ENCODE assay signal across 21 mouse cellular contexts in genomic region chr11:114022166-114022565, GRCm38 (mm10). TPM values are rescaled to one million over a fixed set of nuclear protein-coding genes. Genes with fewer than 3 reads are reported as not detected.
DNase-seq lines count a peak whose midpoint lies in the region; ATAC-seq lines count a peak whose summit lies in the region.
"Had no signal": no experiment of that assay in that cellular context is flagged by ENCODE, and none has a peak within 500 bp of the region (broad histone marks: within the 10 kb centered on the region; RNA-seq: fewer than 3 reads in every experiment).

No protein-coding gene starts in this region.

- 74% methylated on average over 4 of the region's 4 CpGs for WGBS in embryonic facial prominence, embryonic 14.5 days
- 66% methylated on average over 4 of the region's 4 CpGs for WGBS in embryonic facial prominence, embryonic 10.5 days

- no peak for DNase-seq in embryonic facial prominence, embryonic 14.5 days (ENCODE audit: low spot score)
- no peak for DNase-seq in embryonic facial prominence, embryonic 10.5 days (ENCODE audit: low spot score)
- DNase-seq in retina, adult 2 months (ENCODE audit: low read depth, low spot score) = peak; percentile 41
- no peak for DNase-seq in retina, embryonic 14.5 days (ENCODE audit: low spot score)
- DNase-seq in retina, postnatal 1 day = peak; percentile 78
- peak; percentile 66 for DNase-seq in retina, postnatal 7 days (ENCODE audit: low read depth, low spot score)
- no peak for DNase-seq in neural tube, embryonic 10.5 days (ENCODE audit: extremely low spot score, low spot score)
- DNase-seq in thymus, postnatal 14 days = no peak
- DNase-seq: adrenal gland, adult 2 months; adrenal gland, adult 8-10 months; adrenal gland, postnatal 10 days; adrenal gland, postnatal 14 days; adrenal gland, postnatal 25 days; adrenal gland, postnatal 36 days; B cell, adult 2 months; cerebellum, adult 11 months; cerebellum, adult 11-12 months had no signal

- no peaks in the 10 kb centered on the region; the same call in 1 of the 2 replicates for H3K27me3 ChIP-seq in embryonic facial prominence, embryonic 14.5 days (replicated peaks; ENCODE audit: control insufficient read depth, insufficient read depth, low read length)
- H3K27me3 ChIP-seq in embryonic facial prominence, embryonic 10.5 days (replicated peaks; ENCODE audit: low read depth, poor library complexity, severe bottlenecking) = peaks cover 43% of the 10 kb centered on the region

- H3K36me3 ChIP-seq in embryonic facial prominence, embryonic 14.5 days (ENCODE audit: control insufficient read depth, insufficient read depth, low read length) = no peaks in the 10 kb centered on the region
- no peaks in the 10 kb centered on the region for H3K36me3 ChIP-seq in embryonic facial prominence, embryonic 10.5 days (replicated peaks)
- H3K36me3 ChIP-seq: G1E had no signal

- H3K9me3 ChIP-seq in embryonic facial prominence, embryonic 14.5 days (ENCODE audit: control insufficient read depth, low read length) = no peaks in the 10 kb centered on the region
- no peaks in the 10 kb centered on the region for H3K9me3 ChIP-seq in embryonic facial prominence, embryonic 10.5 days

- H3K4me3 ChIP-seq in embryonic facial prominence, embryonic 14.5 days (ENCODE audit: low read depth, low read length) = no peak overlapping the region
- no peak overlapping the region for H3K4me3 ChIP-seq in embryonic facial prominence, embryonic 10.5 days

- peak; percentile 19; the same call in 1 of the 2 replicates for ATAC-seq in embryonic facial prominence, embryonic 14.5 days (ENCODE audit: low read depth)
- ATAC-seq: activated CD4-positive, CD25-positive, alpha-beta regulatory T cell, adult 4 months; CD4-positive, CD25-positive, alpha-beta regulatory T cell, adult 4 months; Patski had no signal

- H3K4me2 ChIP-seq in embryonic facial prominence, embryonic 14.5 days (ENCODE audit: low read depth, low read length) = no peak overlapping the region

- no peak overlapping the region for H3K27ac ChIP-seq in embryonic facial prominence, embryonic 14.5 days (replicated peaks; ENCODE audit: low read depth, low read length)
- H3K27ac ChIP-seq in embryonic facial prominence, embryonic 10.5 days (replicated peaks) = no peak overlapping the region

- H3K9ac ChIP-seq in embryonic facial prominence, embryonic 14.5 days (ENCODE audit: low read depth, low read length) = no peak overlapping the region

- H3K4me1 ChIP-seq in embryonic facial prominence, embryonic 14.5 days (ENCODE audit: control insufficient read depth, insufficient read depth, low read length) = peaks cover 15% of the 10 kb centered on the region; the same call in 1 of the 2 replicates
- peaks cover 63% of the 10 kb centered on the region for H3K4me1 ChIP-seq in embryonic facial prominence, embryonic 10.5 days

RNA-seq across cellular contexts. Expression of gene Sdk2, which starts 44.7 kb away (rescaled TPM):
- 5.9 and 6.3 TPM in 2 replicates for polyA plus RNA-seq in embryonic facial prominence, embryonic 14.5 days (2014; fragmentation: Nextera tagmentation; extraction: Ambion mirVana)
- 1.9 and 3.1 TPM in 2 replicates for polyA plus RNA-seq in embryonic facial prominence, embryonic 10.5 days (2016; fragmentation: Nextera tagmentation; extraction: Ambion mirVana)
- polyA plus RNA-seq: activated CD4-positive, CD25-positive, alpha-beta regulatory T cell, adult 4 months; G1E; Patski had no signal

Comparison
In these comparisons a context has a peak if more than half of its experiments do, and no peak if none do; other contexts are left out.
1. DNase-seq: peak in retina, adult 2 months (single experiment), retina, postnatal 1 day (single experiment) and retina, postnatal 7 days (single experiment); none in embryonic facial prominence, embryonic 14.5 days (single experiment), embryonic facial prominence, embryonic 10.5 days (single experiment), retina, embryonic 14.5 days (single experiment), neural tube, embryonic 10.5 days (single experiment) and thymus, postnatal 14 days (single experiment).